Mouse (Mus musculus) CH12.LX (cell line): ENCODE results near the gene Gm10945.

Experiments
- CTCF ChIP-seq, 2 experiments: IDR thresholded peaks in 1 of 2; conservative IDR thresholded peaks in 1 of 2; 2 replicates each; pipeline ENCODE4 v1.5.1; 2011 to 2012; ENCODE audit warnings: low read depth in 2 of 2, low read length in 2 of 2, improper control_type of control experiment in 1 of 2, inconsistent platforms in 1 of 2, mild to moderate bottlenecking in 1 of 2, moderate library complexity in 1 of 2
- EP300 ChIP-seq: IDR thresholded peaks from 2 replicates; pipeline ENCODE4 v1.6.1; 2011; ENCODE audit warnings: low read length, improper control_type of control experiment
- GABPA ChIP-seq: IDR thresholded peaks from 2 replicates; pipeline ENCODE4 v1.6.1; 2012; ENCODE audit warnings: low read depth, low read length, improper control_type of control experiment, inconsistent platforms; ENCODE audit not compliant: insufficient replicate concordance
- HCFC1 ChIP-seq: IDR thresholded peaks from 2 replicates; pipeline ENCODE4 v1.6.1; 2012; ENCODE audit warnings: low read depth, mild to moderate bottlenecking, inconsistent platforms, low read length, improper control_type of control experiment
- MAX ChIP-seq: IDR thresholded peaks from 2 replicates; pipeline ENCODE4 v1.6.1; 2011; ENCODE audit warnings: low read length, improper control_type of control experiment
- NELFE ChIP-seq: IDR thresholded peaks from 2 replicates; pipeline ENCODE4 v1.6.1; 2011; ENCODE audit warnings: low read depth, low read length, improper control_type of control experiment
- NRF1 ChIP-seq: IDR thresholded peaks from 2 replicates; pipeline ENCODE4 v1.6.1; 2014; ENCODE audit warnings: low read depth, mild to moderate bottlenecking, inconsistent platforms, low read length, improper control_type of control experiment, moderate library complexity
- POLR2A ChIP-seq: IDR thresholded peaks from 2 replicates; pipeline ENCODE4 v1.6.1; 2011; ENCODE audit warnings: low read depth, mild to moderate bottlenecking, improper control_type of control experiment, low read length
- POLR2AphosphoS2 ChIP-seq: IDR thresholded peaks from 2 replicates; pipeline ENCODE4 v1.6.1; 2011; ENCODE audit warnings: low read depth, low read length, improper control_type of control experiment
- SIN3A ChIP-seq: IDR thresholded peaks from 2 replicates; pipeline ENCODE4 v1.6.1; 2012; ENCODE audit warnings: low read length, improper control_type of control experiment, inconsistent platforms
- ZC3H11A ChIP-seq: IDR thresholded peaks from 2 replicates; pipeline ENCODE4 v1.6.1; 2012; ENCODE audit warnings: low read depth, mild to moderate bottlenecking, inconsistent platforms, low read length, improper control_type of control experiment
- ZKSCAN1 ChIP-seq: IDR thresholded peaks from 2 replicates; pipeline ENCODE4 v1.6.1; 2012; ENCODE audit warnings: low read depth, inconsistent platforms, low read length, improper control_type of control experiment, borderline replicate concordance
- ZMIZ1 ChIP-seq: IDR thresholded peaks from 2 replicates; pipeline ENCODE4 v1.6.1; 2012; ENCODE audit warnings: low read depth, mild to moderate bottlenecking, inconsistent platforms, low read length, improper control_type of control experiment
- ZNF384 ChIP-seq: IDR thresholded peaks from 2 replicates; pipeline ENCODE4 v1.6.1; 2012; ENCODE audit warnings: low read depth, low read length, improper control_type of control experiment, inconsistent platforms

DNA sequence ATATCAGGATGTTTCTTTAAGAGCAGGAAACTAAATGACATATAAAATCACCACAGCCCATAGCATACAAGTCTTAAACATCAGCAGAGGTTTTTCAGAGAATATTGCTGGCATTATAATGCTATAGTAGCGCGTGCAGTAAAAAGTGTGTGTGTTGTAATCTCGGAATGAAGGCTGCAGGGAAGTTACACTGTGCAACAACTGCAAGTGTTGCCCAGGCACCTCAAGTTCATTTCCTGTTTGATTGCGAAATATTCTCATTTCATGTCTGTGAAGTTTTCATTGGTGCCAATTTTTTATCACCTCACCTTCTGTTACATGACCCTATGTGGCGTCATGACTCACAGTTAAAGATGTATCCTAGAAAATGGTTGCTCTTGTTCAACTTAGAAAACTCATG is 8.2 kb downstream of the Gm10945 start:
- TF ChIP-seq CTCF (conservative IDR thresholded peaks at IDR 0.05 in 1 of 2, IDR thresholded peaks at IDR 0.05 in 1 of 2; ENCODE audit: low read depth in 2 of 2, low read length in 2 of 2) (no peak), EP300 (no peak), HCFC1 (no peak), SIN3A (no peak), ZC3H11A (no peak), ZKSCAN1 (no peak), NRF1 (no peak), POLR2A (no peak), NELFE (no peak), POLR2AphosphoS2 (no peak), GABPA (no peak), MAX (no peak), ZMIZ1 (no peak), ZNF384 (no peak)
